Mouse (Mus musculus) CH12.LX (cell line): ENCODE measurements around the gene Nelfb.

Source experiments
- BHLHE40 ChIP-seq: IDR thresholded peaks from 2 replicates; pipeline ENCODE4 v1.6.1; 2011; ENCODE audit warnings: mild to moderate bottlenecking, low read depth, low read length, improper control_type of control experiment
- CTCF ChIP-seq, 2 experiments: IDR thresholded peaks in 1 of 2; conservative IDR thresholded peaks in 1 of 2; 2 replicates each; pipeline ENCODE4 v1.5.1; 2011 to 2012; ENCODE audit warnings: low read depth in 2 of 2, low read length in 2 of 2, improper control_type of control experiment in 1 of 2, inconsistent platforms in 1 of 2, mild to moderate bottlenecking in 1 of 2, moderate library complexity in 1 of 2
- EP300 ChIP-seq: IDR thresholded peaks from 2 replicates; pipeline ENCODE4 v1.6.1; 2011; ENCODE audit warnings: low read length, improper control_type of control experiment
- GABPA ChIP-seq: IDR thresholded peaks from 2 replicates; pipeline ENCODE4 v1.6.1; 2012; ENCODE audit warnings: low read depth, low read length, improper control_type of control experiment, inconsistent platforms; ENCODE audit not compliant: insufficient replicate concordance
- POLR2A ChIP-seq: IDR thresholded peaks from 2 replicates; pipeline ENCODE4 v1.6.1; 2011; ENCODE audit warnings: low read depth, mild to moderate bottlenecking, improper control_type of control experiment, low read length
- RAD21 ChIP-seq: IDR thresholded peaks from 2 replicates; pipeline ENCODE4 v1.6.1; 2011; ENCODE audit warnings: low read depth, mild to moderate bottlenecking, low read length, improper control_type of control experiment, moderate library complexity
- RCOR1 ChIP-seq: conservative IDR thresholded peaks from 2 replicates; pipeline ENCODE4 v1.6.1; 2012; ENCODE audit warnings: low read depth, mild to moderate bottlenecking, inconsistent platforms, low read length, improper control_type of control experiment
- UBTF ChIP-seq: IDR thresholded peaks from 2 replicates; pipeline ENCODE4 v1.6.1; 2012; ENCODE audit warnings: low read depth, mild to moderate bottlenecking, inconsistent platforms, low read length, improper control_type of control experiment, moderate library complexity
- USF1 ChIP-seq: IDR thresholded peaks from 2 replicates; pipeline ENCODE4 v1.6.1; 2014; ENCODE audit warnings: low read depth, mild to moderate bottlenecking, inconsistent platforms, low read length, improper control_type of control experiment
- ZC3H11A ChIP-seq: IDR thresholded peaks from 2 replicates; pipeline ENCODE4 v1.6.1; 2012; ENCODE audit warnings: low read depth, mild to moderate bottlenecking, inconsistent platforms, low read length, improper control_type of control experiment
- ZNF384 ChIP-seq: IDR thresholded peaks from 2 replicates; pipeline ENCODE4 v1.6.1; 2012; ENCODE audit warnings: low read depth, low read length, improper control_type of control experiment, inconsistent platforms

- TF ChIP-seq GABPA: no peak
- TF ChIP-seq POLR2A: no peak
- no peak for TF ChIP-seq USF1
- no peak for TF ChIP-seq BHLHE40
- TF ChIP-seq ZC3H11A: no peak
- no peak for TF ChIP-seq CTCF (conservative IDR thresholded peaks at IDR 0.05 in 1 of 2, IDR thresholded peaks at IDR 0.05 in 1 of 2; ENCODE audit: low read depth in 2 of 2, low read length in 2 of 2)
- TF ChIP-seq EP300: no peak
- TF ChIP-seq RCOR1: no peak
- TF ChIP-seq ZNF384: no peak
- TF ChIP-seq UBTF: no peak
- no peak for TF ChIP-seq RAD21
Observed at GRCm38 (mm10) chr2:25178285-25178972, 32.9 kb downstream of the Nelfb start.
